Comparison of ENCODE assay signal across 7 mouse cellular contexts in genomic region chr11:22225619-22226018, GRCm38 (mm10).
DNase-seq lines count a peak whose midpoint lies in the region; ATAC-seq and TF ChIP-seq lines count a peak whose summit lies in the region.

No protein-coding gene starts in this region.

- H3K9me3 ChIP-seq in hindbrain, embryonic 11.5 days (ENCODE audit: control insufficient read depth, low read length): no peaks in the 10 kb centered on the region
- H3K9me3 ChIP-seq in hindbrain, embryonic 10.5 days: no peaks in the 10 kb centered on the region

- H3K9ac ChIP-seq in hindbrain, embryonic 11.5 days (ENCODE audit: low read depth, low read length): no peak overlapping the region

- H3K27me3 ChIP-seq in hindbrain, embryonic 11.5 days (ENCODE audit: control insufficient read depth, insufficient read depth, low read length): no peaks in the 10 kb centered on the region
- H3K27me3 ChIP-seq in hindbrain, embryonic 10.5 days (ENCODE audit: insufficient read depth, poor library complexity, severe bottlenecking): no peaks in the 10 kb centered on the region
- no peaks in the 10 kb centered on the region for H3K27me3 ChIP-seq in thymus, adult 2 months (ENCODE audit: control insufficient read depth, insufficient read depth, low read length)

- H3K4me2 ChIP-seq in hindbrain, embryonic 11.5 days (replicated peaks; ENCODE audit: low read depth, low read length): no peak overlapping the region

- H3K4me3 ChIP-seq in hindbrain, embryonic 11.5 days (ENCODE audit: low read depth, low read length): no peak overlapping the region
- no peak overlapping the region for H3K4me3 ChIP-seq in hindbrain, embryonic 10.5 days
- H3K4me3 ChIP-seq in thymus, adult 2 months (ENCODE audit: control insufficient read depth, insufficient read depth, low read length): no peak overlapping the region

- no peak for ATAC-seq in hindbrain, embryonic 11.5 days (ENCODE audit: low FRiP score)

- WGBS in hindbrain, embryonic 11.5 days: 57% methylated on average over 2 of the region's 2 CpGs
- 59% methylated on average over 2 of the region's 2 CpGs for WGBS in hindbrain, embryonic 10.5 days
- 51% methylated on average over 2 of the region's 2 CpGs for WGBS in thymus, adult 2 months

- TF ChIP-seq POLR2A in thymus, adult 2 months (IDR thresholded peaks at IDR 0.05; ENCODE audit: control insufficient read depth, extremely low read depth, insufficient read depth, low read length, poor library complexity): no peak

- no peaks in the 10 kb centered on the region for H3K4me1 ChIP-seq in hindbrain, embryonic 11.5 days (replicated peaks; ENCODE audit: control insufficient read depth, insufficient read depth, low read length)
- H3K4me1 ChIP-seq in hindbrain, embryonic 10.5 days (replicated peaks): no peaks in the 10 kb centered on the region
- no peaks in the 10 kb centered on the region for H3K4me1 ChIP-seq in thymus, adult 2 months (replicated peaks; ENCODE audit: control insufficient read depth, insufficient read depth, low read length)

- H3K27ac ChIP-seq in hindbrain, embryonic 11.5 days (ENCODE audit: low read depth, low read length): no peak overlapping the region
- no peak overlapping the region for H3K27ac ChIP-seq in hindbrain, embryonic 10.5 days
- no peak overlapping the region for H3K27ac ChIP-seq in thymus, adult 2 months (ENCODE audit: control insufficient read depth, insufficient read depth, low read length)

- H3K36me3 ChIP-seq in hindbrain, embryonic 11.5 days (ENCODE audit: control insufficient read depth, insufficient read depth, low read length): no peaks in the 10 kb centered on the region
- no peaks in the 10 kb centered on the region for H3K36me3 ChIP-seq in hindbrain, embryonic 10.5 days
- H3K36me3 ChIP-seq in thymus, adult 2 months (ENCODE audit: control insufficient read depth, insufficient read depth, low read length): no peaks in the 10 kb centered on the region

- no peak for TF ChIP-seq CTCF in thymus, adult 2 months (IDR thresholded peaks at IDR 0.05; ENCODE audit: borderline replicate concordance, control insufficient read depth, extremely low read depth, insufficient read depth, low read length, poor library complexity)

- DNase-seq in hindbrain, embryonic 11.5 days (ENCODE audit: low spot score): peak; percentile 63
- DNase-seq in hindbrain, embryonic 10.5 days (ENCODE audit: low spot score): no peak
- peak; percentile 8 for DNase-seq in thymus, adult 2 months
- no peak for DNase-seq in thymus, postnatal 25 days
- DNase-seq in embryo, embryonic 10 days (ENCODE audit: low spot score): peak; percentile 54
- no peak for DNase-seq in testis, postnatal 14 days (ENCODE audit: low spot score)
- DNase-seq in adrenal gland, postnatal 4 days (ENCODE audit: low spot score in 2 of 2): no peak

Comparison
In these comparisons a context has a peak if more than half of its experiments do, and no peak if none do; other contexts are left out.
1. DNase-seq: peak in hindbrain, embryonic 11.5 days (single experiment), thymus, adult 2 months (single experiment) and embryo, embryonic 10 days (single experiment); none in hindbrain, embryonic 10.5 days (single experiment), thymus, postnatal 25 days (single experiment), testis, postnatal 14 days (single experiment) and adrenal gland, postnatal 4 days (0 of 2).